Mouse (Mus musculus) lung, postnatal 10 days (tissue): ENCODE measurements around the gene Kars.

Experiments
- DNase-seq: peaks from one replicate; pipeline ENCODE4 v3.0.0; 2021

Kars gene

GRCm38 (mm10) chr8:112010997-112011815 is at the start of gene Kars, which contains the start of gene Terf2ip:
Gene Kars (minus strand): TSS chr8:112011323.
Gene Terf2ip (plus strand): TSS chr8:112011398.
- DNase-seq: peak; percentile 97

DNA sequence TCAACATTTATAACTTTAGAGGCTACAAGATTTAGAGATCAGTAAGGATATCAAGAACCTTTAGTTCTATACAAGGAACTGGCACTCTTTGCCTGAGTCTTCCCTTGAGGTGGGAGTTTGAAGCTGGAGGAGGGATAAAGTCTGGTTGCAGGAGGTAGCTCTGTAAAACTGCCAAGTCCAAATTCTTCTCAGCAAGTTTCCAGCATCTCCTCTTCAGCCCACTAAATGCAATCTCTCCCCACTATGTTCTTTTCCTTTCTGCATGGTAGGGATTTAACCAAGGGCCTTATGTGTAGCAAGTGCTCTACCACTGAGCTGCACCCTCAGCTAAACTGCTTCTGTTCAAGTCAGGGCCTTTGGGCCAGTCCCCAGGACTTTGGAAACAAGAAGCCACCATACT is 43.3 kb upstream of the Kars start:
- DNase-seq: no peak

DNA sequence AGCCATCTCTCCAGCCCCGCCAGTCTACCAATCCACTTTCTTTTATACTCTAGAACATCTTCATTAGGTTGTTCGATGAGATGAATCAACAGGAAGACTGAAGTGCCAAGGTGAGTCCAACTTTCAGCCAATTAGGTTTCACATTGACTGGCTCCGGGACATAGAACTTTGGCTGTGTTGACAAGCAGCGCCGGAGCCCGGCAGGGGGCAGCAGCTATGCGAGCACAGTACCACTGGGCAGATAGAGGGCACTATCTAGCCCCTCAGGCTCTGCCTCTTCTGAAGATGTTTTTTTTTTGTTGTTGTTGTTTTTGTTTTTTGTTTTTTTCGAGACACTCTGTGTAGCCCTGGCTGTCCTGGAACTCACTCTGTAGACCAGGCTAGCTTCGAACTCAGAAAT is 40.4 kb upstream of the Kars start:
- DNase-seq: no peak

- no peak for DNase-seq
Measured at GRCm38 (mm10) chr8:112049984-112050383, 38.9 kb upstream of the Kars start.

- DNase-seq: no peak
Measured at GRCm38 (mm10) chr8:112048293-112048692, 37.2 kb upstream of the Kars start.

- peak; percentile 83 for DNase-seq
Measured at GRCm38 (mm10) chr8:112045896-112046295, 34.8 kb upstream of the Kars start.

DNA sequence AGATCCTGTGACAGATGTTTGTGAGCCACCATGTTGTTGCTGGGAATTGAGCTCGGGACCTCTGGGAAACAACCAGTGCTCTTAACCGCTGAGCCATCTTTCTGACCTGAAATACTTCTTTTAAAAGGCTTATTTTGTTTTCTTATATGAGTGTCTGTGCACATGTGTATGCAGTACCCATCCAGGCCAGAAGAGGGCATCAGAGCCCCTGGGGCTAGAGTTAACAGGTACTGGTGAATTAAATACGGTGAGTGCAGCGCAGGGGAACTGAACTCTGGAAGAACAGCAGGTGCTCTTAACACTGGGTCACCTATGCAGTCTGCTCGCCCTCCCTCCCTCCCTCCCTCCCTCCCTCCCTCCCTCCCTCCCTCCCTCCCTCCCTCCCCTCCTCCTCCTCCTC is 34.1 kb upstream of the Kars start:
- DNase-seq: no peak

GRCm38 (mm10) chr8:112037521-112037920 is 26.4 kb upstream of the Kars start:
- no peak for DNase-seq

DNA sequence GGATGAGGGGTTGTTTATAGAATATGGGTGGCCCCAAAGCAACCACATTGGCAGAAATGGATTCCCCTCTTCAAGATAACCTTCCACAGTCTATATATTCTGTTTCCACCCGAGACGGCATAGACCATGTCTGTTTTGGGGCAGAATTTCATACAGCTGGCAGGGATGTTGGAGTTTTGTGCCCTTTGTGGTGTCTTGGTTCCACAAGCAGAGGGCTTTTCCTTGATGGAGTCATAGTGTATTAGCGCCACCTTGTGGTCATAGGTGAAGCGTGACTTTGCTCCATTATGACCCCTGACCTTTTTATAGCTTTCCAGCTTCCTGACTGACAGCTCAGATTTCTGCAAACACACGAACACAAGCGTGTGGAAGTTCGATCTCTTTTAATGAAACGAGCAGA is 23.5 kb upstream of the Kars start:
- peak; percentile 64 for DNase-seq

DNA sequence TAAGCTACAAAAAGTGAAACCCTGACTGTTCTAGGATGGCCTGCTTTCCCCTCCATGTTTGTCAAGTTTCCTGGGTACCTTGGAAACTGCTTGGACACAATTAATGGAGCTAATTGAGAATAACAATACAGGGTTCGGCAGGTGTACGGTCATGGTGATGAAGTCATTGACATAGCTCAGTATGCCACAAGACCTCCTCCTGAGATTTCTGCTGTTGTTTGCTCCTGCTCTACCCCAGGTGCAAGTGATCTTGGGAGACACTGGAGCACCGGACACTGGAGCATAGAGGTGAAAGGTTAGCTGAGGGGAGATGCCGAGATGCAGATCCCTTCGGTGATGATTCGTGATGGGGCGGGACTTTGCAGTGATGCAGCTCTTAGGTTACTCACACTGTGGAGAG is 21.9 kb upstream of the Kars start:
- DNase-seq: no peak

DNA sequence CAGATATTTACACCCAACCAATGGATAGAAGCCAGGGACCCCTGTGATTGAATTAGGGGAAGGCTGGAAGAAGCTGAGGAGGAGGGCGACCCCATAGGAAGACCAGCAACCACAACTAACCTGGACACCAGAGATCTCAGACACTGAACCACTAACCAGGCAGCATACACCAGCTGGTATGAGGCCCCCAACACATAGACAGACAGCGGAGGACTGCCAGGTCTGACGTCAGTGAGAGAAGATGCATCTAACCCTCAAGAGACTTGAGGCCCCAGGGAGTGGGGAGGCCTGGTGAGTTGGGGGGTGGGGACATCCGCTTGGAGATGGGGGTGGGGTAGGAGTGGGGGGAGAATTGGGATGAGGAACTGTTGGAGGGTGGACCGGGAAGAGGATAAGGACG is 19.5 kb upstream of the Kars start:
- peak; percentile 19 for DNase-seq

- DNase-seq: no peak
Measured at GRCm38 (mm10) chr8:112029455-112029854, 18.3 kb upstream of the Kars start.

DNA sequence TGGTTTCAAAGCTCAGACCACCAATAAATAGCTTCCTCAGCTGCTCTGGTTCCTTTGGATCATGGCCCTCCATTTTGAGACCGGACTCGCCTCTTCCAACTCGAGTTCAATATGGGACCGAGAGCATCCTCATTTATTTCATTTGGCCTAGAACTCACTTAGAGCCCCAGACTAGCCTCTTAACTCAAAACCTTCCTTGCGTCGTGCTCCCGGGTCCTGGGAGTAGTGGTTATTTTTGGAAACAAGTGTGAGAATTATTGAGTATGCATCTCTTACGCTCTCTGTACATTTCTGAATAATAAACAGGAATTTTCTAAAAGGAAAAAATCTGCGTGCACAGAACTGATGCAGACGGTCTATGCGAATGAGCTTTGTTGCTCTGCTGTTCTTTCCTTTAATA is 3.8 kb upstream of the Kars start, which contains the start of gene Gm6793:
Gene Gm6793, minus strand, starts transcription at position 101 of the 400 bp plus-strand sequence.
- no peak for DNase-seq

- peak; percentile 61 for DNase-seq
Measured at GRCm38 (mm10) chr8:112011816-112012242, 706 bp upstream of the Kars start.

DNA sequence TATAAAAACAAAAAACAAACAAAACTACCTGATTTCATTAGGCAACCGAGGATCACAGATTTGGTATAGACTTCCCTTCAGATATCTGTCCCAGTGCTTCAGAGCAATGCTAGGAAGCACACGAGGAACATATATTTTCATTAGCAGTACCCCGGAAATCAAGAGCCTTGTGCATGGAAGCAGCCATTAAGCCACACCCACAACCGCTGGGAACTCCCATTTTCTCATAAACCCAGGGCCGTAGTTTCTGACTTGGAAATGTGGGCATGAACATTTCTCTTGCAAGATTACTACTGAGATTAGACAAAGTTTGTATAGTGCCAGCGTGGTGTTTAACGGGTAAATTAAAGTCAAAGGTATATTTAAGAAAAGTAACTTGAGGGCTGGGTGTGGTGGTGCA is 1.6 kb downstream of the Kars start:
- no peak for DNase-seq

GRCm38 (mm10) chr8:112007669-112008068 is 3.5 kb downstream of the Kars start:
- no peak for DNase-seq

DNA sequence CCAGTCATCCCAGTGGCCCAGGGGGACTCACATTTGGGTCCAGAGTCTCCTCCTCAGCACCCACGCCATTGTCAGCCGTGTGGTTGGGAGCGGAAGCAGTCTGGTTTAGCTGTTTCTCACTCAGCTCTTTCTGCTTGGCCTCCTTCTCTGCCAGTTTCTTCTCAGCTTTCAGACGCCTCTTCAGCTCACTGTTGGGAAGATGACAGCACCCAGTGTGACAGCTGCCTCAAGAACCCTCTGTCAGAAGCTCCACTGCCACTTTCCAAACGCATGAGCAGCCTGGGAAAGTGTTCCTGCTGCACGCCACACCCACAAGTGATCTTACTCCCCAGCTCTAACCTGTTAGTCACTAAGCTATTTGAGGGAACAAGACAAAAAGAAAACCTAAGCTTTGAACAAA is 5.5 kb downstream of the Kars start:
- no peak for DNase-seq

DNA sequence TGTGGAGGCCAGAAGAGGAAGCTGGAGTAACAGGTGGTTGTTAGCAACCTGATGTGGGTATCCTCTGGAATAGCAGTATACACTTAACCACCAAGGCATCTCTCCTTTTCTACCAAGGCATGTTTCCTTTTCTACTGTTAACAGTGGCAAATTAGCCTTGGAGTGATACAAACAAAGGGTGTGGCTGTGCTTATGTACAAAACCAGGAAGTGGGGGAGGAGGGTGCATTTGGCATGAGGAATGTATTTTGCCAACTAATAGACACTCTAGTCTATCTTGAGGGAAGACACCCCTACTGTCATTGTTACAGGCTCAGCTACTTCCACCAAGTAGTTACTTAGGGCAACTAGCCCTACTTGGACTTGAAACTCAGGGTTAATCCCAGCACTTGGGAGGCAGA is 6.4 kb downstream of the Kars start:
- DNase-seq: peak; percentile 31

DNA sequence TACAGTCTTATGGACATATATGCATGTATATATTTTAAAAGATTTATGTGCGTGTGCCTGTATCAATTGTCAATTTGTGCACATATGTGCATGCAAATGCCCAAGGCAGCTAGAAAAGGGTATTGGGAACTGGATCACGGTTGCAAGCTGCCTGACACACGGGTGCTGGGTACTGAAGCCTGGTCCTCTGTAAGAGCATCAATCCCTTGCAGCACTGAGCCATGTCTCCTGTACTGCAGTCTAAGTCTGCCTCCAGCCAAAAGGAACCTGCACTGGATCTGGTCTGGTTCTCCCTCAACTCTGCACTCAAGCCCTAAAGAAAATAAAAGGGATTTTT is 18.5 kb downstream of the Kars start:
- DNase-seq: no peak

DNA sequence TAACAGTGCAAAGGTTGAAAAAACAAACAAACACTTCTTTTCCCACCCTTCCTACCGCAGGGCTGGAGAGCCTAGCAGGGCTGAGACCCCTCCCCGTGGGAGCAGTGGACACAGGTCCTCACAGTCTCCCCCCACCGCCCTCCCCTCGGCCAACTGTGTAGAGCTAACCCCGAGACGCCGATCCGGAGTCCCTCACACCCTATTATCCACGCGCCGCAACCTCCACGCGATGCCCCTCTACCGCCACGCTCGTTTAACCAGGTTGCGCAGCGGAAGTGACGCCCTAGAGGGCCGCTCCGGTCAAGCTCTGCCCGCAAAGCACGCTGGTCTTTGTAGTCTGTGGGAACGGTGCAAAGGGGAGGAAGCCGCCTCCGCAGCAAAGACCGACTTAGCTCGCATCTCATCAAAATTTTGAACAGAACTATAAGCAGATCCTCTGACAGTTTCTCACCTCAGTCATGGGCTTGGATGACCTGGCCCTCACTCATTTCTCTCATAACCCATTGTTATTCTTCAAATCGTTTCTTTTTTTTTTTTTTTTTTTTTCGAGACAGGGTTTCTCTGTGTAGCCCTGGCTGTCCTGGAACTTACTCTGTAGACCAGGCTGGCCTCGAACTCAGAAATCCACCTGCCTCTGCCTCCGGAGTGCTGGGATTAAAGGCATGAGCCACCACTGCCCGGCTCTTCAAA is 19.0 kb downstream of the Kars start, which contains the start of gene Adat1:
Gene Adat1, minus strand, starts transcription at position 290 of the 690 bp plus-strand sequence.
- DNase-seq: peak; percentile 92

DNA sequence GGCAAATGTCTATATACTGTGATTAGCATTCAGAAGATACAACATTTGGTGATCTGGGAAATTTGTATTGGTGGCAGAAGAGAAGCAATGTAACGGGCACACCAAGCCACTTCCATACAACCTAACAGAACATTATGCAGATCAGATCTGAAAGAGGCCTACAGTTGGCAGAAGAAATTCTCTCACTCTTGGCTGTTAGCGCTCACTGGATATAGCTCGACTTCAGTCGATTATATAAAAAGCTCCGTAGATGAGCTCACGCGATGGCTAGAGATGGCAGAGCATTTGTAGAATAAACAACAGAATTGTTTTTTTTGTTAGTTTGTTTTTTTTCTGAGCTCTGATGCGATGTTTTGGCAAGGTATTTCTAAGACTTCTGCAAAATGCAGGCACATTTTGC is 19.8 kb downstream of the Kars start:
- no peak for DNase-seq

GRCm38 (mm10) chr8:111989911-111990310 is 21.2 kb downstream of the Kars start:
- peak; percentile 85 for DNase-seq

GRCm38 (mm10) chr8:111984511-111984910 is 26.6 kb downstream of the Kars start:
- no peak for DNase-seq

- DNase-seq: peak; percentile 21
Measured at GRCm38 (mm10) chr8:111982116-111982515, 29.0 kb downstream of the Kars start.
